Mouse (Mus musculus) embryo, embryonic 9.5 days (tissue): Measurements from ENCODE around the gene Spindoc.

ENCODE experiments used
- DNase-seq: peaks from one replicate; pipeline ENCODE4 v3.0.0-alpha.2; 2017; ENCODE audit errors: extremely low spot score

Gene Spindoc

GRCm38 (mm10) chr19:7382903-7383865, at the start of gene Spindoc:
Spindoc (minus strand) TSS chr19:7382994.
- peak; percentile 99 for DNase-seq

GRCm38 (mm10) chr19:7425398-7425775, 42.6 kb upstream of the Spindoc start:
- peak; percentile 14 for DNase-seq

DNA sequence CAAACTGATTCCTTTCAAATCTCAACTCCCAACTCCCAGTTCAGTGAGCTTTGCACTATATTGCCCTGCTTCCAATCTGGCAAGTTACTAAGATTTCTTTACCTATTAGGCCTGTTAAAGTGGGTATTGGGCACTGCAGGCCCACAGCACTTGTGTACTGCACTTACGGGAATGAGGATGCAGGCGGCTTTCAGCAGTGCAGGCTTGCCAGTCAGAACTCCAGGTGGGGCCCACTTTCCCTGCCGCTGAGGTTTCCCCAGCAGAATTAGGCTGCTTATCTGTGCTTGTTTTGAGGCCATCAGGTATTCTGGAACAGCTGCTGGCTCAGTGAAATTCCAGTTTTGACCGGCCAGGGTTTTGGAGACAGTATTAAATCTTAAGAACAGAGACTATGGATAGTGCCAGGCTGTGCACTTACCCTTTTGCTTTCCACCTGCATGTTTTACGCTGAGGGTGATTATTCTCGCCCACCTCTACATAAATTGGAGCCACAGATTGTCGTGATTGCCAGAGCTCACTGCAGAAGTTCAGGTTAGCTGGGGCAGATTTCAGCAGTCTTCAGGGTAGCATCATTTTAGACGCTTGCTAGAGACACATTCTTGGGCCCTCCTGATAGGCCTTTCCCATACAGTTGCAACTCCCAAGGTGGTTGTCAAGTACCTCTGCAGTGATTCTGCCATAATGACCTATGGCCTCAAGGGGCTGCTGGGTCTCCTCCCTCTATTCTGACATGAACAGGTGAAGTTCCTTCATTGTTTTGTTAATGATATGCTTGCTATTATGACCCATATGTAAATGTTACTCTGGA, 42.0 kb upstream of the Spindoc start:
- DNase-seq: peak; percentile 18

DNA sequence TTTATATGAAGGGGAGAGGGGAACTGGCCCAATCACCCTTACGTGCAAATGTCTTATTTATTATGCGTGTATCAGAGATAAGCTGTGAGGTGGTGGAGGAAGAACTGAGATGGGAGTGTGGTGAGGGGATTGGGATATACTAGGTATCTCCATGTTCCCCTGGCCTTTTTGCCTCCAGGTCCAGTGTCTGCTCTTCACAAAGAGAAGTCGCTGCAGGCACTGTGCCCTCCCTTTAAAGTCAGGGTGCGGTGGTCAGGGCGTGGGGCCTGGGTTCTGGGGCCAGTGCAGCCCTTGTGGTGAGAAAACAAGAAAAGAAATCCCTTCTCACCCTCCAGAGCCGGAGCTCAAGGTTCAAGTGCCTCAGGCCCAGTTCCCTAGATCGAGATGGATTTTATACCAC, 41.3 kb upstream of the Spindoc start:
- DNase-seq: peak; percentile 19

DNA sequence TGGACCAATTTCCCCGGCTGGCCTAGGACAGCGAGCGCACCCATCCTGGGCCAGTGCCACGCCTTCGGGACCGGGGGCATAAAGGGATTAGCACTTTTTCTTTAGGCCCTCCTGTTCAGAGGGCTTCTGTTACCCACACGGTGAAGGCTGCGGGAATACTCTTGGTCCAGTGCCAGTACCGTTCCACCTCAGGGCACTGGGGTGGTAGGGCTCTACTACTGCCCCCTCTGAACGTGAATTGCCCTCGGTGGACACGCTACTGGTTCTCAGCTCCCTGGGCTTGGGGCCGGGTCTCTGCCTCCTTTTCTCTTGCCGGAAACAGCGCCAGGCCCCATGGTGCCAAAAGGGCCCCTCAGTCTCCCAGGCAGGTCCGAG, 40.8 kb upstream of the Spindoc start:
- DNase-seq: no peak

DNA sequence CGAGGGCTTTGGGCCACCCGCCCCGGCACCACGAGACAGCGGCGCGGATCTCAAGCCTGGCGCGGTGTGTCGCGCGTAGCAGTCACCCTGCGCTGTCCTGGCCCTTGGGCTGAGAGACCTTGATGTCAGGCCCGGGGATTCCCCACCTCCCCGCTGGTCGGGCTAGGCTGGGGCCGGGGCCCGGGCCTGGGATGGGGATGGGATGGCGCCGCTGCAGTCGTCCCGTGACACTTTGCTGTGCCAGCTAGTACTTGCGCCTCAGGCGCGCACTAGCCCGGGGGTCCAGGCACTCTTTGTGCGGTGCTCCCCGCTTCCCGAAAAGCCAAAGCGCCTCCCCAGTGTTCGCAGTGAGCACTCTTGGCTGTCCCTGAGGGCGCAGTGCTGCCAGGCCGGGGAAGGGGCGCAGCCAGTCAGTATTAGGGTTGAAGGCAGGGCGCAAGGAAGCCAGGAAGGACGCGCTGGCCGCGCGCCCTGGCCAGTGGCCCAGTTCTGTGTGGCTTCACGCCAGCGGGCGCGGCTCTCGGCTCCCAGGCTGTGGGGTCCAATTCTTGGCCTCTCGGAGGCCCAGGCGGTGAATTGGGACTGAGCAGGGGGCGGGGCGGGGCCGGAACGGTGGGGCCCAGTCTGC, 40.3 kb upstream of the Spindoc start:
- peak; percentile 57 for DNase-seq

DNA sequence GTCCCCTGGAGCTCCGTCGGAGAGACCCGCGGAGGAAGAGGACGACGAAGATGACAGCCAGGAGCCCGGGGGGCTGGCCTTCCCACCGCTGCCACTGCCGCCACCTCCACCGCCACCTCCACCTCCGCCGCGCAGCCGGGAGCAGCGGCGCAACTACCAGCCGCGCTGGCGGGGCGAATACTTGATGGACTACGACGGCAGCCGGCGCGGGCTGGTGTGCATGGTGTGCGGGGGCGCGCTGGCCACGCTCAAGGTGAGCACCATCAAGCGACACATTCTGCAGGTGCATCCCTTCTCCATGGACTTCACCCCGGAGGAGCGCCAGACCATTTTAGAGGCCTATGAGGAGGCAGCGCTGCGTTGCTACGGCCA, 39.8 kb upstream of the Spindoc start:
- DNase-seq: no peak

DNA sequence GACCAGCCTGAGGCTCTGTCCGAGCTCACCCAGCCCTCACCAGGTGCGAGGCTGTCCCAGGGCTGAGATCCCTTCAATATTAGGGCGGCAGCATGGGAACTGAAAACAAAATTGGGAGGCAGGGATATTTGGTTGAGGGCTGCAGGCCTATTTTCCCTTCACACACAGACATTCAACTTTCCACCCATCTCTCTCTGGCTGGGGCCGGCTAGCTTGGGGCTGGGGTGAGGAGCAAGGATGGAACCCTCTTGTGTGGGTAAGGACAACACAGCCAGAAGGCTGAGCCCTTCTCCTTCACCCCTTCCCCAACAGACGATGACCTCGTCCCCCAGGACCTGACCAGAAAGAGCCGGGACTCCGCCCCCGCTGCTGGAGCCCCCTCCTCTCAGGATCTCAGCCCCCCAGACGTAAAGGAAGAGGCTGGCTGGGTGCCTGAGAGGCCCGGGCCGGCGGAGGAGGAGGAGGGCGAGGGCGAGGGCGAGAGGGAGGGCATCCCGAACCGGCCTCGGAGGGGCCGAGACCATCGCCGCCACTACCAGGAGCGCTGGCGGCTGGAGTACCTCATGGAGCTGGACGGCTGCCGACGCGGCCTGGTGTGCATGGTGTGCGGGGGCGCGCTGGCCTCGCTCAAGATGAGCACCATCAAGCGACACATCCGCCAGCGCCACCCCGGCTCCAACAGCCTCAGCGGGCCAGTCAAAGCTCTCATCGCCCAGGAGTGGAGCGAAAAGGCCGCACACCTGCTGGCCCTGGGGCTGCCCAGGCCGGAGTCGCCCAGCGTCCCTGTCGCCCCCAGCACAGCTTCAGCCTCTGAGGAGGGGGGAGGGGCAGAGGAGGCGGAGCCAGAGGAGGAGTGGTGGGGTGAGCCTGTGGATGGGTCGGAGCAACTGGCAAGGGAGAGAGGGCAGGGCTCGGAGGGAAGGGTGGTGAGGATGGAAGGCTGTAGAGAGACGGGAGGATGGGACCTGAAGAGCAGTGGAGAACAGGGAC, 39.1 kb upstream of the Spindoc start:
- peak; percentile 88 for DNase-seq

DNA sequence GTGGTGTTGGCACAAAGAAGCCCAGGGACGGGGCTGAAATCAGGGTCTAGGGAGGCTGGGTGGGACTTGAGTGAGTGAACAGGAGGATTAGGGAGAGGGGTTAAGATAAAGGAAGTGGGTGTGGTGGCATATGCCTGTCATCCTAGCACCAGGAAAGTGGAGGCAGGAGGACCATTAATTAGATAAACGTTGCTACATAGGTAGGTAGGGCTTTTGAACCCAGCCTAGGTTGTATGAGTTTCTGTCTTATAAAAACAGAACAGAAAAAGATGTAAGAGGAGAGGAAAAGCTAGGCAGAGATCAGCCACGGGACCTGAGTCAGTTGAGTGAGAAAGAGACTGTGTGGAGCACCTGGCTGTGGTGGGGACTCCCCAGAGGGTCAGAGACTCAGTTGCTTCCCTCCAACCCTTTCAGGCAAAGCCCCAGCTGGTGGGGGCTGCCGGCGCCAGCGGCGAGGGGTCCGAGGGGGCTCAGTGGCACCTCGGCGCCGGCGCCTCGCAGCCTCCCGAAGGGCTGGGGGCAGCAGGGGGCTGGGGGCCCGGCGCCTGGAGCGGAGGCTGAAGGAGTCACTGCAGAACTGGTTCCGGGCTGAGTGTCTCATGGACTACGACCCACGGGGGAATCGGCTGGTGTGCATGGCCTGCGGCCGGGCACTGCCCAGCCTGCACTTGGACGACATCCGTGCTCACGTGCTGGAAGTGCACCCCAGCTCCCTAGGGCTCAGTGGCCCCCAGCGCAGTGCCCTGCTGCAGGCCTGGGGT, 38.2 kb upstream of the Spindoc start:
- DNase-seq: peak; percentile 18

- no peak for DNase-seq
Observed at GRCm38 (mm10) chr19:7420108-7420507, 37.3 kb upstream of the Spindoc start.

DNA sequence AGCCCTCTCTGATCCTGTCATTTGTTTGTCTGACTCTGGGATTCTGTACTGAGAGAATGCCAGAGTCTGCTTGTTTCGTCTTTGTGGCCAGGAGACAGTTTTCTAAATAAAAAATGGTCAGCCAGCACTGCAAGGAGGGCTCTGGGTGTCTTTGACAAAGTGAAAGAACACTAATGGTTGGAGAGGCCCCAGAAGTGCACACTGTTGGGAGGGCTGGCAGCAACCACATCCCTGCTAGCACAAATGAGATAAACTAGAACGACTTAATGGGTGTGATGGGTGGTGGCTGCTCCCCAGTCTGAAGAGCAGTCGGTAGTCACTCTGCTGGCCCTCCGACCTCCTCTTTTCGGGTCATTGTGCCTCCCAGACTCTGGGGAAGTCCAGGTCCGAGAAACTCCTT, 36.3 kb upstream of the Spindoc start:
- DNase-seq: no peak

GRCm38 (mm10) chr19:7417911-7418849, 35.4 kb upstream of the Spindoc start:
- DNase-seq: peak; percentile 85

DNA sequence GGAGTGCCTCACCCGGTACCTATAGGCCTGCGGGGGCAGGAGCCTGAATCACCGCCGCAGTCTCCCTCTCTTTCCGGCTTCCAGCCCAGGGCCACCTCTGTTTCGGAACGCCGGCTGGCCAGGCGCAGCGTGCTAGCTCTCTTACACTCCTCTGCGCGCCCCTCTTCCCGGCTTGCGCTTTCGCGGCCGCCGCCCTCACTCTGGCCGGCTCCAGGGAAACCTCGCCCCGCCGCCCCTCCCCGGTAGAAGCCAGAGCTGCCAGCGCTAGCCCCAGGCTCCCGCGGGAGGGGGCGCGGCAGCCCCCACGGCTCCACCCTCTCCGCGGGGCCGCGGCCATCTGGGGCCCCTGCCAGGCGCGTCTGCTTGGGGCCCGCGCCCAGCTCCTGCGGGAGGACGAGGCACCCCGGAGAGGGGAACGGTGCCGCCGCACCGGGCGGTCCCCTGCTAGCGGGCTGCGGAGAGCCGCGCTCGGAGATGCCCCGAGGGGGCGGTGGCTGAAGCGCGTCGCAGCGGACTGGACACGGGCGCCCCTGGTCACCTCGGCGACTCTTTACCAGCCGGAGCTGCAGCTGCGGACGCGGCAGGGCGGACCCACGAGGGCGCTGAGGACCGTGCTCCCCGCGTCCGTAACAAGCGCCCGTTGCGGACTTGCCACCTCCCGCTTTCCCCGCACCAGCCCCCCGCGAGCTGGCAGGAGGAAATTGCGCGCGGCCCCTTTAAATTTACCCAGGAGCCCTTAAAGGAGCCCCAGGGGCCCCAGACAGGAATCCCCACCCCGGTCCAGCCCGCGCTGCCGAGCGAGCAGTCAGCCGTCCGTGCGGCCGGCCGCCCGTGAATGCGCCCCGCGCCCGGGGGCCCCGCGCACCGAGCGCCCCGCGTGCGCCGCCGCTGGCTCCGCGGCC, 34.3 kb upstream of the Spindoc start, which contains the start of gene 2700081O15Rik:
Gene 2700081O15Rik (plus strand): TSS at position 792 of the 902 bp plus-strand sequence.
- DNase-seq: peak; percentile 87

GRCm38 (mm10) chr19:7415916-7416833, 33.4 kb upstream of the Spindoc start:
- DNase-seq: no peak

- no peak for DNase-seq
Observed at GRCm38 (mm10) chr19:7412361-7412760, 29.6 kb upstream of the Spindoc start.

- DNase-seq: no peak
Observed at GRCm38 (mm10) chr19:7404623-7405229, 21.9 kb upstream of the Spindoc start.
